Comparison of ENCODE assay signal across 25 mouse cellular contexts in the genomic region with DNA sequence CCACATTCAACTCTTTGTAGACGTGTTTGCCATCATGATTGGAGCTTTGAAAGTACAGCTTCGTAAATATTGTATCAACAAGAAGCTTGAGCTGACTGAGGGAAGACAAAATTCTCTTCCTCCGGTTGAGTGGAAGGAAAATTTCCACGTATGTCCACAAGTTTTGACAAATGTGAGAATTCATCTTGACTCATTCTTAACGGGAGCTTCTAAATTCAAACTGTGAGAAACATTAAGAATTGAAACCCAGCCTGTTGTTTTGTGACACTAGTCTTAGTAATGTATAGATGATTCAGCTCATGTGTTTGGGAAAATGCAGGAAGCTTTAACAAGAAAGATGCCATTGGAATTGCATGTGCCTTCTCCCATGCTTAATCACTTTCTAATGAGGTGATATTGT.
"Had no signal": no experiment of that assay in that cellular context is flagged by ENCODE, and none has a peak within 500 bp of the region (broad histone marks: within the 10 kb centered on the region; RNA-seq: fewer than 3 reads in every experiment).

No protein-coding gene starts in this region.

- H3K4me2 ChIP-seq: heart, embryonic 11.5 days; heart, embryonic 13.5 days; heart, embryonic 15.5 days; hindbrain, embryonic 13.5 days; hindbrain, embryonic 15.5 days; kidney, embryonic 15.5 days; limb, embryonic 12.5 days; liver, embryonic 11.5 days had no signal

- ATAC-seq: hindbrain, postnatal 0 days; intestine, embryonic 16.5 days had no signal

- H3K27ac ChIP-seq: heart, adult 2 months; heart, embryonic 13.5 days; heart, embryonic 15.5 days; hindbrain, embryonic 13.5 days; hindbrain, embryonic 15.5 days; hindbrain, postnatal 0 days; kidney, embryonic 15.5 days; kidney, postnatal 0 days; left cerebral cortex, adult 2 months; limb, embryonic 12.5 days had no signal

- H3K9me3 ChIP-seq: heart, embryonic 13.5 days; heart, embryonic 15.5 days; hindbrain, embryonic 13.5 days; hindbrain, embryonic 15.5 days; kidney, embryonic 15.5 days; limb, embryonic 10.5 days; limb, embryonic 12.5 days had no signal

- H3K4me1 ChIP-seq: heart, embryonic 13.5 days; heart, embryonic 15.5 days; hindbrain, embryonic 13.5 days; hindbrain, embryonic 15.5 days; kidney, embryonic 15.5 days had no signal

- DNase-seq: gastrocnemius, postnatal 14 days; gastrocnemius, postnatal 36 days; heart, adult 11 months; heart, adult 2 months; heart, postnatal 14 days; heart, postnatal 36 days; kidney, adult 11 months; kidney, adult 2 months; kidney, adult 9 months; kidney, postnatal 14 days; kidney, postnatal 36 days; liver had no signal

- H3K4me3 ChIP-seq: heart, adult 2 months; heart, embryonic 13.5 days; heart, embryonic 15.5 days; hindbrain, embryonic 13.5 days; hindbrain, embryonic 15.5 days; kidney, embryonic 15.5 days; left cerebral cortex, adult 2 months; limb, embryonic 10.5 days; limb, embryonic 12.5 days had no signal

- H3K27me3 ChIP-seq: heart, embryonic 13.5 days; heart, embryonic 15.5 days; hindbrain, embryonic 13.5 days; hindbrain, embryonic 15.5 days; kidney, embryonic 15.5 days; limb, embryonic 12.5 days had no signal

- H3K36me3 ChIP-seq: heart, embryonic 13.5 days; heart, embryonic 15.5 days; hindbrain, embryonic 13.5 days; hindbrain, embryonic 15.5 days; kidney, embryonic 15.5 days; limb, embryonic 10.5 days; limb, embryonic 12.5 days had no signal

- H3K9ac ChIP-seq: heart, embryonic 13.5 days; heart, embryonic 15.5 days; hindbrain, embryonic 13.5 days; hindbrain, embryonic 15.5 days; kidney, embryonic 15.5 days; limb, embryonic 12.5 days had no signal
